Mouse (Mus musculus) olfactory bulb, adult 2 months (tissue): ENCODE data around the gene Scg3. TPM values are rescaled to one million over a fixed set of nuclear protein-coding genes. Genes with fewer than 3 reads are reported as not detected.

Experiments
- H3K27ac ChIP-seq: fragments of 200-500 bp; 2 replicates; pipeline ENCODE4 v1.5.1; 2012; ENCODE audit warnings: low read depth, low read length; ENCODE audit not compliant: insufficient read depth
- H3K4me1 ChIP-seq: fragments of 200-500 bp; 2 replicates; pipeline ENCODE4 v1.6.1; 2012; ENCODE audit warnings: low read length; ENCODE audit not compliant: control insufficient read depth, insufficient read depth
- H3K4me3 ChIP-seq: fragments of 200-500 bp; 2 replicates; pipeline ENCODE4 v1.5.1; 2012; ENCODE audit warnings: mild to moderate bottlenecking, low read depth, low read length, moderate library complexity; ENCODE audit not compliant: insufficient read depth
- CTCF ChIP-seq: fragments of 200-500 bp; IDR thresholded peaks from 2 replicates; pipeline ENCODE4 v1.5.1; 2012; ENCODE audit warnings: low read depth, mild to moderate bottlenecking, low read length, moderate library complexity; ENCODE audit not compliant: insufficient read depth
- POLR2A ChIP-seq: fragments of 200-500 bp; IDR thresholded peaks from 2 replicates; pipeline ENCODE4 v1.6.1; 2012; ENCODE audit warnings: mild to moderate bottlenecking, low read depth, low read length, moderate library complexity; ENCODE audit not compliant: insufficient read depth
- WGBS: fragments of 180-500 bp; shearing (Covaris S2); methylation state at CpG from one replicate; pipeline ENCODE4 v1.1.7; 2018; 5-methylcytosine and 5-hydroxymethylcytosine counted together
- polyA plus RNA-seq: library from polyadenylated mRNA; stranded (reverse); fragments of >200 nt; gene quantifications from 2 replicates; pipeline ENCODE4 v1.2.4, GENCODE M21; 2012; ENCODE audit warnings: low replicate concordance; ENCODE audit not compliant: missing spikeins, insufficient read depth, insufficient read length

Gene Scg3
- polyA plus RNA-seq, 1 experiment, result not detected

DNA sequence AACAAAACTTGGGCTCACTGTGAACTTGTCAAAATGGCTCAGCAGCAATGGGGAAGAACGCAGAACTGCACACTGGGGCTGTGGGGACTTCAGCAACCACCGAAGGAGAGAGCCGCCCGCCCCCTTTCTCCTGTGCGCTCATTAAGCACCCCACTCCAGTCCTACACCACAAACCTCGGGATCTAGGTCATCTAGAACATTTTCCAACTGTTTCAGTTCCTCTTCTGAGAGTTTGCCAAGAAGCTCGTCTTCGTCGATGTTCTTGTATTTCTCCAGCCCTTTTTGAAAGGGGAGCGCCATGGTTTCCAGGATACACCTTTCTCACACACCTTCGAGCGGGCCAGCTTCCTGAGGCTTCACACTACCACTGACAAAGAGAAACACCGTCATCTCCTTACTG is 86.8 kb downstream of the Scg3 start:
- Histone ChIP-seq H3K27ac (peak overlapping the region; percentile 38), H3K4me1 (peaks cover 22% of the 10 kb centered on the region), H3K4me3 (no peak overlapping the region)
- 57% methylated on average over 13 of the region's 13 CpGs for WGBS
- no peak for TF ChIP-seq POLR2A
- TF ChIP-seq CTCF, result no peak

DNA sequence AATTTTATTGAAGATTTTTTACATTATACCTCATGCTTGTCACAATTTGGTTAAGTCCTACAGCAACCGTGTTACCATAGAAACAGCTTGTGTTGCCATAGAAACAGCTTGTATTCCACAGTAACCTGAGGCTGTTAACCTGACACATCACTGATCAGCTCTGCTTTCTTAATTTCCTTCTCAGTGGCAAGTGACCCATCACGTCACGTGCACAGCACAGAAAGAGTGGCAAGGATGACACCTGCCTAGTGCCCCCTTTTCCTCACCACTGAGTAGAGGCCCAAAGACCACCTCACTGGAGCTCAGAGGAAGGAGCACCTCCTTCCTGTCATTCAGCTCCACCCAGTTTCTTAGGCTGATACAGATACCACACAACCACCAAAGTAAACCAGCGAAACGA is 90.4 kb downstream of the Scg3 start:
- Histone ChIP-seq H3K4me3 (no peak overlapping the region), H3K27ac (no peak overlapping the region)
- no peak for TF ChIP-seq POLR2A
- no peak for TF ChIP-seq CTCF

More for the DNA sequence above, 90.4 kb downstream of the Scg3 start:
- 78% methylated on average over 5 of the region's 5 CpGs for WGBS
- peaks cover 7% of the 10 kb centered on the region; the same call in 1 of the 2 replicates for H3K4me1 ChIP-seq

Other genes with a start within 250 kb of the Scg3 start
- gene Leo1, start 242.5 kb downstream of the Scg3 start, polyA plus RNA-seq, result not detected in 2 replicates
- gene Tmod3, start 124.4 kb downstream of the Scg3 start, polyA plus RNA-seq, result not detected in 2 replicates
- 107 and 444 TPM in 2 replicates for gene Tmod2, start 72.7 kb downstream of the Scg3 start, polyA plus RNA-seq
- gene Lysmd2, start 58.3 kb downstream of the Scg3 start, polyA plus RNA-seq, result not detected in 2 replicates
- gene Bmp5, start 91.3 kb upstream of the Scg3 start, polyA plus RNA-seq, result not detected in 2 replicates